Mouse (Mus musculus): ENCODE measurements at regions not wholly inside any gene's neighbourhood (a gene's known extent, or its start where the extent isn't known, plus 50 kb on each side); places are given as distances from the start of the nearest gene placed in this dataset.

DNA sequence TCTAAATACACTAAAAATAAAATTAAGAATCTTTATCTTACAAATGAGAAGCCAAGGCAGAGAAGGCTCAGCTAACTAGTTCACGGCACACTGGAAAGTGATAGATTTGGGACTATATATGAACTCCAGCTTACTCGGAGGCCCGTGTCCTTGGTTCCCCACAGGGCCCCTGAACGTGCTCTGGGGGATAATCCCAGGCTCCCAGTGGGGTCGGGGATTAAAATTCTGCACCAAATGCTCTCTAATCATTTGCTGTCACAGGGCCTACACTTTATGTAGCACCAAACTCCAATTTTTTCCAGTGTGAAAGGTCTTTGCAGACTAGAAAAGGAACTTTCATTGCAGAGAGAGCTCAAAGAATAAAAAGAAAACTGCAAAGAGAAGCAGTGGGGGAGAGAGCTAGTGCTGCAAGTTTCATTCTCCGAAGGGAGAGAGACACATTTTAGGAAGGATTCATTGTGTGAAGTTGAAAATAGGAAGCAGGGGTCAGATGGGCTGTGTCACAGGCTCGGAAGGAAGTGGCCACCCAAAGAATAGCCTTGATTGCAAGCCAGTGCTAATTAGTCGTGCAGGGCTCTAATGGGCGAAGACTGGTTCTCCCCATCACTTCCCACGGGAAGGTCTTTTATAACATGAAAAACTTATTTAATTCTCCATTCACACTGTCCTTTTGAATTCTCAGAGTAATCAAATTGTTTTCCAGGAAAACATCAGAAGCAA lies 90.3 kb upstream of the St6galnac5 start:
- Histone ChIP-seq H3K4me2 (replicated peaks) (no peak overlapping the region), H3K27me3 (replicated peaks) (no peaks in the 10 kb centered on the region), H3K9me3 (no peaks in the 10 kb centered on the region), H3K36me3 (no peaks in the 10 kb centered on the region), H3K9ac (no peak overlapping the region), H3K4me3 (no peak overlapping the region), H3K27ac (no peak overlapping the region), H3K4me1 (peaks cover 4% of the 10 kb centered on the region; the same call in 1 of the 2 replicates)
- no peak for ATAC-seq (ENCODE audit: low FRiP score, low read depth)
- WGBS, result 56% methylated on average over 10 of the region's 10 CpGs

DNA sequence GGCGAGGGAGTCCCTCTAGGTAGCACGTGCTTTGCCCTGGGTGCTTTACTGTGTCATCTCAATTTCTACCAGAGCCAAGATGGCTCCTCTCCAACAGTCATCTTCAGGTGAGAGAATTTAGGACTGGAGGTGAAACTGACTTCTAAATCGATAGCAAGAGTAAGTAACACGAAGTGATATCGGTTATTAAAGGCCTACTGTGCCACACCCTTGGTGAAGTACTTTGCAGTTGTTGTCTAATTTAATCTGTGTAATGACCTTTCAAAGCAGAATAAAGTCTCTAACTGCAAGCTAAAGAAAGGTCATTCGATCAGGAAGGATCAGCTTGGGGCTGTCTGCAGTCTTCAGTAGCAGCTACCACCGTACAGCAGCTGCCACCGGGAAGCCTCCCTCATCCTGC lies 89.5 kb upstream of the St6galnac5 start:
- Histone ChIP-seq H3K4me2 (replicated peaks) (no peak overlapping the region), H3K9ac (no peak overlapping the region), H3K27me3 (replicated peaks) (no peaks in the 10 kb centered on the region), H3K9me3 (no peaks in the 10 kb centered on the region), H3K4me1 (peaks cover 4% of the 10 kb centered on the region; the same call in 1 of the 2 replicates), H3K36me3 (no peaks in the 10 kb centered on the region), H3K4me3 (no peak overlapping the region), H3K27ac (no peak overlapping the region)
- no peak for ATAC-seq (ENCODE audit: low FRiP score, low read depth)
- 85% methylated on average over 8 of the region's 8 CpGs for WGBS

DNA sequence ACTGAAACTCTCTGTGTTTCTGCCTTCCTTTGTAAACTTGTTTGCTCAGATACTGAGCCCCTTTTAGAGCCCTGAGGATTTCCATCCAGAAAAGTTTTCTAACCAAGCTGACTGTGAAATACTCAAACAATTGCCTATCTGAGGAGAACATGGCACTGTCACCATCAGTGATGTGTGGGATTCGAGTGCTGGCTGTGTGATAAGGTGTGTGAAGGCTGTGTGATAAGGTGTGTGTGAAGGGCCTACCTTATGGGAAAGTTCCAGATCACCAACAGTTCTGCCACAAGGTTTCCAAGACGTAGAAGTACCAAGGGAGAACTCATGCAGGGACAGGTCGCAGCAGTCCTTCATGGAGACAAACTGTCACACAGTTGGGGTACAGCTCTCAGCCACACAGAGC lies 89.1 kb upstream of the St6galnac5 start:
- no peak overlapping the region for H3K9ac ChIP-seq
- H3K27me3 ChIP-seq (replicated peaks), result no peaks in the 10 kb centered on the region
- H3K36me3 ChIP-seq, result no peaks in the 10 kb centered on the region
- H3K27ac ChIP-seq, result no peak overlapping the region
- WGBS, result 84% methylated on average over 3 of the region's 3 CpGs
- H3K4me1 ChIP-seq, result peaks cover 4% of the 10 kb centered on the region; the same call in 1 of the 2 replicates
- H3K9me3 ChIP-seq, result no peaks in the 10 kb centered on the region
- no peak for ATAC-seq (ENCODE audit: low FRiP score, low read depth)
- no peak overlapping the region for H3K4me2 ChIP-seq (replicated peaks)
- H3K4me3 ChIP-seq, result no peak overlapping the region

GRCm38 (mm10) chr3:153065890-153066289 lies 83.8 kb upstream of the St6galnac5 start:
- Histone ChIP-seq H3K9me3 (no peaks in the 10 kb centered on the region), H3K4me1 (no peaks in the 10 kb centered on the region), H3K4me2 (replicated peaks) (no peak overlapping the region), H3K9ac (no peak overlapping the region), H3K27me3 (replicated peaks) (no peaks in the 10 kb centered on the region), H3K27ac (no peak overlapping the region), H3K36me3 (no peaks in the 10 kb centered on the region), H3K4me3 (no peak overlapping the region)
- WGBS, result 80% methylated on average over 3 of the region's 3 CpGs
- ATAC-seq (ENCODE audit: low FRiP score, low read depth), result no peak

DNA sequence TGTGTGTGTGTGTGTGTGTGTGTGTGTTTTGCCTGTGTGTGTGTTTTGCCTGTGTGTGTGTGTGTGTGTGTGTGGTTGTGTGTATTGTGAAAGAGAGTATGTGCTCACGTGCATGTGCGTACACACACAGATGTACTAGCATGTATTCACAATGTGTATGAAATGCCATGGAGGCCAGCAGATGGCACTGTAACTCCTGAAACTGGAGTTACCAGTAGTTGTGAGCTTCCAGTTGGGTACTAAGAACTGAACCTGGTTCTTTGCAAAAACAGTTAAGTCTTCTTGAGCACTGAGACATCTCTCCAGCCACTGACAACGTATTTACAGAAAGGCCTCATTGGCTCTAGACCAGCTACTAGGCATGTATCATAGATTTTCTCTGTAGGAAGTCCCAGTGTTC lies 71.1 kb upstream of the St6galnac5 start:
- no peak for ATAC-seq (ENCODE audit: low FRiP score, low read depth)
- Histone ChIP-seq H3K4me3 (no peak overlapping the region), H3K9ac (no peak overlapping the region), H3K4me1 (no peaks in the 10 kb centered on the region), H3K9me3 (no peaks in the 10 kb centered on the region), H3K36me3 (no peaks in the 10 kb centered on the region), H3K4me2 (replicated peaks) (no peak overlapping the region), H3K27me3 (replicated peaks) (no peaks in the 10 kb centered on the region), H3K27ac (no peak overlapping the region)
- WGBS, result 96% methylated on average over 3 of the region's 3 CpGs

DNA sequence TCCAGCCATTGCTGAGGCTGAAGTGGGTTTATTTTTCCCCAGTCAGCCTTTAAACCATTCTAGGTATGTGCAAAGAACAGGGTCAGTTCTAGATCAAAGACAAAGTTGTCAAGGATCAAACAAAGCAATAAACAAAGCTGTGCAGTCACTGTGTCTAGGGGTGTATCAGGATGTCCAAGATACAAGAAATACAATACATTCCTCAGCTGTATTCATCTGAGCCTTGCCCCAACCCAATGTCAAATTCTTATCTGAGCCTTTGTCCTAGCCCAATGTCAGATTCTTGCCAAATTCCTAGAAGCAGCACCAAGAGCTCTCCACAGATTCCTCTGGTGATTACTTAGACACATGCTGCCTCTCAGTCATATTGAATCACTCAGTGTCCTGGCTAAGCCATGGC lies 69.5 kb upstream of the St6galnac5 start:
- Histone ChIP-seq H3K4me3 (no peak overlapping the region), H3K9me3 (peaks cover 8% of the 10 kb centered on the region; the same call in 1 of the 2 replicates), H3K27ac (no peak overlapping the region), H3K4me2 (replicated peaks) (no peak overlapping the region), H3K27me3 (replicated peaks) (no peaks in the 10 kb centered on the region), H3K4me1 (no peaks in the 10 kb centered on the region), H3K36me3 (no peaks in the 10 kb centered on the region), H3K9ac (no peak overlapping the region)
- ATAC-seq (ENCODE audit: low FRiP score, low read depth), result no peak

DNA sequence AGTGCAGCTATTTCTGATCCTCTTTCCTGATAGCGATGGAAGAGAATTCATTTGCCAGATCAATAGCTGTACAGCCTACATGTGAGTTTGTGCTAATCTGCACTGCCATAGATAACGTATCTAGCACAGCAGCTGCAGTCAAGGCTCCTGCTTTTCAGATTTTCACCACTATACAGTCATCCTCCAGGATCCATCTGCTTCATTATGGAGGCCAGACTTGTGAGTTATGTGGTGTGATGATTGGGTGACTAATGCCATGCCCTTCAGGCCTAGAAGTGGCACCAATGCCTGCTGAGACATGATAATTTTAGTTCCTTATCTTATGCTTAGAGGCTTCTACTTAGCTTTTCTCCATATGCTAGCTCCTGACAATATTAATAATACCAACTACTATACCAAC lies 63.3 kb upstream of the St6galnac5 start:
- Histone ChIP-seq H3K27ac (no peak overlapping the region), H3K9ac (no peak overlapping the region), H3K36me3 (no peaks in the 10 kb centered on the region), H3K9me3 (peaks cover 8% of the 10 kb centered on the region; the same call in 1 of the 2 replicates), H3K27me3 (replicated peaks) (no peaks in the 10 kb centered on the region), H3K4me2 (replicated peaks) (no peak overlapping the region), H3K4me3 (no peak overlapping the region), H3K4me1 (no peaks in the 10 kb centered on the region)
- ATAC-seq (ENCODE audit: low FRiP score, low read depth), result no peak
- 84% methylated on average over 2 of the region's 2 CpGs for WGBS

- Histone ChIP-seq H3K9ac (no peak overlapping the region), H3K4me3 (no peak overlapping the region), H3K27me3 (replicated peaks) (no peaks in the 10 kb centered on the region), H3K4me1 (no peaks in the 10 kb centered on the region), H3K4me2 (replicated peaks) (no peak overlapping the region), H3K36me3 (no peaks in the 10 kb centered on the region), H3K9me3 (no peaks in the 10 kb centered on the region), H3K27ac (no peak overlapping the region)
- ATAC-seq (ENCODE audit: low FRiP score, low read depth), result no peak
- WGBS, result 93% methylated on average over 6 of the region's 6 CpGs
Measured at GRCm38 (mm10) chr3:153033980-153034379, 51.9 kb upstream of the St6galnac5 start.
